Mouse (Mus musculus): ENCODE results near the gene Cadm1. TPM values are rescaled to one million over a fixed set of nuclear protein-coding genes. Genes with fewer than 3 reads are reported as not detected.

Gene Cadm1
- polyA plus RNA-seq, 1 experiment = 103 TPM

DNA sequence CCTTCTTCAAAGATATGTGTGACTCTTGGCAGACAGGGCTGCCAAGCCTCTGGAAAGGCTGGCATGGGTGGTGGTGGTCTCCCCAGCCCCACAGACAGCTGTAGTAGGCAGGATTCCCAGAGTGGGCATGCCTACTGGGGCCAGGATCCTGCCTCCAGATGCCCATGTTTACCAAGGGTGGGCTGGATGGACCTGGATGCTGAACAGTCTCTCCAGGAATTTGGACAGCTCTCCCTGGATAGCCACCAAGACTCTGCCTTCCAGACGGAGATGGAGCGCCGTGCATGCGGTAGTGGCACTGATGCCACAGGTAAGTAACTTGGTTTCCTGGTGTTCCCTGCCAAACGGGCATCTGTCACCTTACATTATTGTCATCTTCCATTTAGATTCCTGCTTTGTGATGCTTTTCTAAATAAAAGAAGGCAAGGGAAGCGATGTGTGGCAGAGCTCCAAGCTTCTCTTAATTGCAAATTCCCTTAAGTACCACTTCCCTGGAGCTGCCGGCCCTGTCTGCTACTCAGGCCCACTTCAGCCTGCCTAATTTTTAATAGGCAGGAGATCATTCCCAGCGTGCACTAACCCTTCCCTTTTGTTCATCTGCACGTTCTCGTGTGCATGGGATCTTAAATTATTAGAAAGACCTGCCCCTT is 346.7 kb downstream of the Cadm1 start:
- no peak for TF ChIP-seq POLR2A (IDR thresholded peaks at IDR 0.05; ENCODE audit: borderline replicate concordance, extremely low read depth, insufficient read depth, insufficient read length, poor library complexity, severe bottlenecking)
- no peak for TF ChIP-seq CTCF (IDR thresholded peaks at IDR 0.05; ENCODE audit: borderline replicate concordance, extremely low read depth, insufficient read depth, insufficient read length)
- DNase-seq (ENCODE audit: low read depth) = peak; percentile 88

DNA sequence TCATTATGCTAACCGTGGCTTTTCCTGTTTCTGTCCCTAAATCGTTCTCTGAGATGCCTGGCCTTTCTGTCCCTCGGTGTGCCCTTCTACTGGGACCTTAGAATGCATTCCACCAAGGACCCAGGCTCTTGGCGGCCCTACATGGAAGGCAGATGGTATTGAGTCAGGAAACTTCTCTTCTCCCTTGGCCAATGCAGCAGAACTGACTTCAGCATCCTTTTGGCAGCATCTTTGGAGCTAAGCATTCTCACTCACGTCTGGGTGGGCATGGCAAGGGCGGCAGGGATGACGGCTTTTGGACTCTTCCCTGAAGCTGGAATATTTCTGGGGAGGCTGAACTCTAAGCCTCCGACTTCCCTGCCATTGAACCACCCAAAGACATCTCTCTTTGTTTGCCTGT is 350.2 kb downstream of the Cadm1 start:
- DNase-seq (ENCODE audit: low read depth) = no peak
- TF ChIP-seq POLR2A (IDR thresholded peaks at IDR 0.05; ENCODE audit: borderline replicate concordance, extremely low read depth, insufficient read depth, insufficient read length, poor library complexity, severe bottlenecking) (no peak), CTCF (IDR thresholded peaks at IDR 0.05; ENCODE audit: borderline replicate concordance, extremely low read depth, insufficient read depth, insufficient read length) (no peak)

DNA sequence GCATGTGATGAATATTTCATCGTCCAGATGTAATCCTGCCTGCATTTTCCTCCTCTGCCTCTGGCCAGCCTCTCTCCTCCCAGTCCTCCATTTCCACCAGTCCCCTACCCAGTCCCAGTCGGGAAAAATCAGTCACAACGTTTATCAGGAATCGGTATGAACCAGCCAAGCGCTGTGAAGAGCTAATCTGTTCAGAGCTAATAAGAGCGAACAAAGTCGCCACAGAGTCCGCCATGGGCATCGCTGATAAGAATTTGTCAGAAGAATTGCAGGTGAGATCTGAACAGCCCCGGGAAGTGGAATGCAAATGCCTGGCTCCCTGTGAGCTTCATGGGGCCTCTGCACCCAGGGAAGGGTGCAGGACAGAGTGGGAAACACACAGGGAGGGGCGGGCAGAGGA is 352.4 kb downstream of the Cadm1 start:
- peak; percentile 56 for DNase-seq (ENCODE audit: low read depth)
- no peak for TF ChIP-seq POLR2A (IDR thresholded peaks at IDR 0.05; ENCODE audit: borderline replicate concordance, extremely low read depth, insufficient read depth, insufficient read length, poor library complexity, severe bottlenecking)
- no peak for TF ChIP-seq CTCF (IDR thresholded peaks at IDR 0.05; ENCODE audit: borderline replicate concordance, extremely low read depth, insufficient read depth, insufficient read length)

DNA sequence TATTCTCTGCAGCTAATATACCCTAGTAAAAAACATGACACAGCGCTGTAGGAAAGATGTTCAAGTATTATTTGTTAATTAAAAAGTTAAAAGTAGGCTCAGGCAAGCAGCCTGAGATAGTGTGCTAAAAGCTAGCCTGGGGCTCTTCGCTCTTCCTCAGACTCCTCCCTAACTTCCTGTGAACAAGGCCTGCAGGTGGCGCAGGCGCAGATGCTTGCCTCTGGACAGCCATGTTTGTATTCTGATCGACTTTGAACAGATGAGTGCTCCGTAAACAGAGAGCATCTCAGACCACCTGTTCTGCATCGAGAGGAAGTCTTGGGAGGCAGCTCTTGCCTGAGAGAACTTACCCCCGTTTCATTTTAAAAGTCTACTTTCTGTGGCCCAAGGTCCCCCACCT is 361.7 kb downstream of the Cadm1 start:
- DNase-seq (ENCODE audit: low read depth) = no peak
- TF ChIP-seq CTCF (IDR thresholded peaks at IDR 0.05; ENCODE audit: borderline replicate concordance, extremely low read depth, insufficient read depth, insufficient read length) (peak; percentile 18; the same call in 1 of the 2 replicates), POLR2A (IDR thresholded peaks at IDR 0.05; ENCODE audit: borderline replicate concordance, extremely low read depth, insufficient read depth, insufficient read length, poor library complexity, severe bottlenecking) (no peak)

DNA sequence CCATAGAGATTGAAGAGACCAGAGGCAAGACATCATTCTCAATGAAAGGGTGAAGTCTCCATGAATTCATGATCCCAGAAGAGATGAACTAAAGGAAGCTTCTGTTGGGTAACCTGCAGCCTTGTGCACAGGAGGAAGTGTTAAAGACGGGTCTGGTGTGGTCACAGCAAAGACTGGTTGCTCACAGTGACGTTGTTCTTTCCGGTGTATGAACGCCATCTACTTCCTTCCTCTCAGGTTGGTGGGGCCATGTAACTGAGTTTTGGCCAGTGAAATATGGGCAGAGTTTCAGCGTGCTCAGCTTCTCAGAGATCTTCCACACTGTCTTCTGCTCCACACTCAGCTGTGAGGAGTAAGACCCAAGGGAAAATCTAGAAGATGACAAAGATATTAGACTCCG is 363.0 kb downstream of the Cadm1 start:
- no peak for TF ChIP-seq POLR2A (IDR thresholded peaks at IDR 0.05; ENCODE audit: borderline replicate concordance, extremely low read depth, insufficient read depth, insufficient read length, poor library complexity, severe bottlenecking)
- no peak for TF ChIP-seq CTCF (IDR thresholded peaks at IDR 0.05; ENCODE audit: borderline replicate concordance, extremely low read depth, insufficient read depth, insufficient read length)
- DNase-seq (ENCODE audit: low read depth) = no peak

DNA sequence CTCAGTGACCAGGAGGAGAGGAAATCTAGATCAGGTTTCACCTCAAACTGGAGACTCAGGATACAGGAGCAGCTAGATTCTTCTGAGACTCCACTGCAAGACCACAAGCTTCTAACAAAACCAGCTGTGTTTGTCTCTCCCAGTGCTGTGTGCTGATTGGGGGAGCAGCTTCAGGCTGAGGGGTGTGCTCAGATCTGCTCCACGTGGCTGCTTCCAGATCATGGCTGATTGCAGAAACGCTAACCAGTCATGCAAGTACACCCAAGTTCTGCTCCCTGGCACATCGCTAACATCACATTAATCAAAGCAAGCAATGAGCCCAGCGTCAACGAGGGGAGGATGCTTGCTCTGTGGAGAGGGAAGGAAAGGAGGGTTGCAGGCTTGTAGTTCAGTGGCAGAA is 364.1 kb downstream of the Cadm1 start:
- TF ChIP-seq POLR2A (IDR thresholded peaks at IDR 0.05; ENCODE audit: borderline replicate concordance, extremely low read depth, insufficient read depth, insufficient read length, poor library complexity, severe bottlenecking) (no peak), CTCF (IDR thresholded peaks at IDR 0.05; ENCODE audit: borderline replicate concordance, extremely low read depth, insufficient read depth, insufficient read length) (no peak)
- DNase-seq (ENCODE audit: low read depth) = peak; percentile 62

DNA sequence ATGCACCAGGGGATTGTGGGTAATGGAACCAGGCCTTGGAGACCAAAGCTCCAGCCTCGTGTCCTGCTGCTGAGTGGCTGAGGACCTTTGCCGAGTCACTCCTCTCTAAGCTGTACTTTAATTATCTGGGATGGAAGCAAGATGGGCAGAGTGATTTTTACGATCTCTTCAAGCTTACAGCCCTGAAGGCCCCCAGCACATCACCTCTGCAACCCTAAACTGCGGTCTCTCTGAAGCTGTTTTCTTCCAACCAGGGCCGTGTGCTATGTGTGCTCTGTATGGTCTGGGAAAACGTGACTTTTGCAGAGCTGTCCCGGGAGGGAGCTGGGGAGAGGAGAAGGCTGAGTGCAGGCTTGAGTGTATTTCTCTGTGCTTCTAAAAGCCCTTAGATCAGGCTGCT is 364.7 kb downstream of the Cadm1 start:
- TF ChIP-seq POLR2A (IDR thresholded peaks at IDR 0.05; ENCODE audit: borderline replicate concordance, extremely low read depth, insufficient read depth, insufficient read length, poor library complexity, severe bottlenecking) = no peak
- TF ChIP-seq CTCF (IDR thresholded peaks at IDR 0.05; ENCODE audit: borderline replicate concordance, extremely low read depth, insufficient read depth, insufficient read length) = no peak
- DNase-seq (ENCODE audit: low read depth) = no peak

DNA sequence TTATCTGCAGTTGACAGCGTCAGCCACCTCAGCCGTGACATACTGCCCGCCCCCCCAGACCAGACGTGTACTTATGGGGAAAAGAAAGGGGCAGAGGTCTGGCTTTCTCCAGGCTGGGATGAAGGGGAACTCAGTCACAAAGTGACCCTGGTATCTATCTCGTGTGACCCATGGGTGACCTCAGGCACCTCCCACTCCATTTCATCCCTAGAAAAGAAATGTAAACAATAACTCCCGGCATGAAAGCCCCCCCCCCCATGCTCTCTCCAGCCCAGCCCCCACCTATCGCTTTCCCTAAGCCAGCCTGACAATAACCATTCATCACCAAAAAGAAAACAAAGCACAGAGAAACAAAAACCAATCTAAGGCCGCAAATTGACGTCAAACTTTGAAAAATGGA is 365.1 kb downstream of the Cadm1 start:
- TF ChIP-seq POLR2A (IDR thresholded peaks at IDR 0.05; ENCODE audit: borderline replicate concordance, extremely low read depth, insufficient read depth, insufficient read length, poor library complexity, severe bottlenecking) (no peak), CTCF (IDR thresholded peaks at IDR 0.05; ENCODE audit: borderline replicate concordance, extremely low read depth, insufficient read depth, insufficient read length) (no peak)
- DNase-seq (ENCODE audit: low read depth) = no peak

DNA sequence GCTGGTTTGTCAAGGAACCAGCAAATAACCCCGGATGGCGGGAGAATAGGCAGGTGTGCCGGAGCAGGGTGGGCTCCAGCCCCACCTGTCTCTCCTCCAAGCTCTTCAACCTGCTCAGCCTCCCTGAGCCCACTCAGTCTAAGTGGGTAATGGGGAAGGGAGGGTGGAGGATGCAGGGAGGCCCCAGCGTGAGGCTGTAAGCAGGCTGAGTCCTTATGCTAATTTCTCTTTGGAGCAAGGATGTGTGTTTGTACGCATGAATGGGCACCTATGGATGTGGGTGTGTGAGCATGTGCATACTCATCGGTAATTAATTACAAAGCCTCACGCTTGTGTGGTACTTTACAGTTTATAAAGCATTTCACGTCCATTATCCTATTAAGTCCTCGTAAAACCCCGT is 370.8 kb downstream of the Cadm1 start:
- no peak for TF ChIP-seq POLR2A (IDR thresholded peaks at IDR 0.05; ENCODE audit: borderline replicate concordance, extremely low read depth, insufficient read depth, insufficient read length, poor library complexity, severe bottlenecking)
- TF ChIP-seq CTCF (IDR thresholded peaks at IDR 0.05; ENCODE audit: borderline replicate concordance, extremely low read depth, insufficient read depth, insufficient read length) = no peak

DNA sequence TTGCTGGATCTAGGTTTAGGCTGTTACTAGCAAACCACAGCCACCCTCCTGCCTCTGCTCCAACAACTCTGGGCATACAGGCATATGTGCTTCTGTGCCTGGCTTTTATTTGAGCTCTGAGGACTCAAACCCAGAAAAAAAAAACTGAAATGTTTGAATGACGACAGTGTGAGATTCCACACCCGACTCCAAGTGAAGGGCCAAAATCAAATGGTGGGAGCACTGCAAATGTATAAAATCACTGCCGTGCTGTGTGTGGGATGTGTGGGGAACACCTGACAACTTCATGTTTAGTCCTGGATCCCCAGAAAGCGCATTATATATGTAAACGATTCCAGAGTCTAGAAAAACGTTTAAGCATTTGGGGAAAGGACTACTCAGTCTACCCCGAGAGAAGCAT is 373.7 kb downstream of the Cadm1 start:
- TF ChIP-seq CTCF (IDR thresholded peaks at IDR 0.05; ENCODE audit: borderline replicate concordance, extremely low read depth, insufficient read depth, insufficient read length) (no peak), POLR2A (IDR thresholded peaks at IDR 0.05; ENCODE audit: borderline replicate concordance, extremely low read depth, insufficient read depth, insufficient read length, poor library complexity, severe bottlenecking) (no peak)
- no peak for DNase-seq (ENCODE audit: low read depth)

More for the DNA sequence above, 370.8 kb downstream of the Cadm1 start:
- peak; percentile 93 for DNase-seq (ENCODE audit: low read depth)

DNA sequence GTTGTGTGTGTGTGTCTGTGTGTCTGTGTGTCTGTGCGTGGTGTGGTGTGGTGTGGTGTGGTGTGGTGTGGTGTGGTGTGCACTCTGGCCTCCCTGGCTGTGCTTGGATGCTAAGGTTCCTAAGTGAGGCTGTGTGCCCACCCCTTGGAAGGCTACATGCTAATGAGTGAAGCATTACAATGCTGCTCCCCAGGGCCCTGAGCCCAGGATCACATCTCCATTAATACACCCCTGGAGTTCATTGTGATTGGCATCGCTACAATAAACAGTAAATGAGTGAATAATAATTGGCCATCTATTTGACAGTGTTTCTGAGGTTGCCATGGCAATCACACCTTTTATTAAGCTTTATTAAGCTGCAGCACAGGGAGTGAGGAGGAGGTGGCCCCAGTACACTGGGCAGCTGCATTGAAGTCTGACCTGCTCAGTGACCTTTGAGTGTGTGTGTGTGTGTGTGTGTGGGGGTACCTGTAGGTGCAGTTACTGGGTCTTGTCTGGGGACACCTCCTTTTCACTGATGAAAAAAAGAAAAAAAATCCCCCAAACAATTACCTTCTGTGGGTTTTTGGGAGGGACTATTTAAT is 374.5 kb downstream of the Cadm1 start:
- TF ChIP-seq CTCF (IDR thresholded peaks at IDR 0.05; ENCODE audit: borderline replicate concordance, extremely low read depth, insufficient read depth, insufficient read length) (no peak), POLR2A (IDR thresholded peaks at IDR 0.05; ENCODE audit: borderline replicate concordance, extremely low read depth, insufficient read depth, insufficient read length, poor library complexity, severe bottlenecking) (no peak)
- DNase-seq (ENCODE audit: low read depth) = peak; percentile 90

DNA sequence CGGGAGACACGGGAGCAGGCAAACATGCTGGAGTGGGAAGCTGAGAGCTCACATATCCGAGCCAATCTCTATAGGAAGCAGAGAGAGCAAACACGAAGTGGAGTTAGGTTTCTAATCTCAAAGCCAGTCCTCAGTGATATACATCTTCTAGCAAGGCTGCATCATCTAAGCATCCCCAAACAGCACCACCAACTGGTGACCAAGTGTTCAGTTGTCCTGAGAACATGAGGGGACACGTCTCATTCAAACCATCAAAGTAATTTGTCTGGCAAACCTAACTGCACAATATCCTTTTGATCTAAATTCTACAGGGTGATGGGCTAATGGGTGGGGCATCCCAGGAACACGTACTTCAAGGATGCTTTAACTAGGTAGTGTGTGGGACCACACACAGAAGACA is 376.5 kb downstream of the Cadm1 start:
- no peak for DNase-seq (ENCODE audit: low read depth)
- TF ChIP-seq POLR2A (IDR thresholded peaks at IDR 0.05; ENCODE audit: borderline replicate concordance, extremely low read depth, insufficient read depth, insufficient read length, poor library complexity, severe bottlenecking) = no peak
- peak; percentile 16; the same call in 1 of the 2 replicates for TF ChIP-seq CTCF (IDR thresholded peaks at IDR 0.05; ENCODE audit: borderline replicate concordance, extremely low read depth, insufficient read depth, insufficient read length)

Data from brain, embryonic 14.5 days (tissue).